Mouse (Mus musculus): ENCODE results near the gene Nexn. TPM values are rescaled to one million over a fixed set of nuclear protein-coding genes. Genes with fewer than 3 reads are reported as not detected.

The Nexn gene
- total RNA-seq, 1 experiment from 2014 or later, result not detected

Other genes starting within 250 kb of the Nexn start
- gene Gipc2, start 100.1 kb downstream of the Nexn start, total RNA-seq (2017), result 2.5 to 6.6 TPM in 2 of 3 replicates, not detected in the other
- 90.9 to 144 TPM (median 114 TPM) in 3 replicates for gene Dnajb4, start 56.0 kb downstream of the Nexn start, total RNA-seq (2017)
- 165 to 273 TPM (median 214 TPM) in 3 replicates for gene Fubp1, start 55.9 kb downstream of the Nexn start, total RNA-seq (2017)
- 5.5 to 13.6 TPM (median 5.7 TPM) in 3 replicates for gene Miga1, start 74.1 kb upstream of the Nexn start, total RNA-seq (2017)
- gene Usp33, start 80.1 kb upstream of the Nexn start, total RNA-seq (2017), result 89.3 to 119 TPM (median 109 TPM) in 3 replicates
- gene Zzz3, start 129.1 kb upstream of the Nexn start, total RNA-seq (2017), result 57.3 to 79.0 TPM (median 63.4 TPM) in 3 replicates

Data from monocyte, adult 5-6 weeks (primary cell).